Mouse (Mus musculus): ENCODE data around the gene Rplp2.

The Rplp2 gene

GRCm38 (mm10) chr7:141468164-141468521, 21.0 kb downstream of the Rplp2 start:
- DNase-seq (ENCODE audit: low spot score): peak; percentile 48

- no peak for DNase-seq (ENCODE audit: low spot score)
Measured at GRCm38 (mm10) chr7:141468522-141469211, 21.5 kb downstream of the Rplp2 start.

GRCm38 (mm10) chr7:141469352-141469751, 22.2 kb downstream of the Rplp2 start:
- DNase-seq (ENCODE audit: low spot score): no peak

GRCm38 (mm10) chr7:141469901-141470636, 22.9 kb downstream of the Rplp2 start:
- DNase-seq (ENCODE audit: low spot score): no peak

- DNase-seq (ENCODE audit: low spot score): no peak
Measured at GRCm38 (mm10) chr7:141470637-141470944, 23.4 kb downstream of the Rplp2 start.

GRCm38 (mm10) chr7:141471236-141471635, 24.1 kb downstream of the Rplp2 start:
- no peak for DNase-seq (ENCODE audit: low spot score)

- DNase-seq (ENCODE audit: low spot score): no peak
Measured at GRCm38 (mm10) chr7:141472226-141472625, 25.1 kb downstream of the Rplp2 start.

- no peak for DNase-seq (ENCODE audit: low spot score)
Measured at GRCm38 (mm10) chr7:141472763-141473162, 25.6 kb downstream of the Rplp2 start.

GRCm38 (mm10) chr7:141474160-141474559, 27.0 kb downstream of the Rplp2 start:
- DNase-seq (ENCODE audit: low spot score): no peak

- DNase-seq (ENCODE audit: low spot score): peak; percentile 89
Measured at GRCm38 (mm10) chr7:141475011-141475804, 28.0 kb downstream of the Rplp2 start, which contains the start of the genes Polr2l and Tspan4. Gene Polr2l, minus strand, starts transcription at chr7:141475132. Gene Tspan4, plus strand, starts transcription at chr7:141475240.

GRCm38 (mm10) chr7:141475805-141476158, 28.6 kb downstream of the Rplp2 start:
- DNase-seq (ENCODE audit: low spot score): no peak

GRCm38 (mm10) chr7:141476226-141476980, 29.2 kb downstream of the Rplp2 start:
- no peak for DNase-seq (ENCODE audit: low spot score)

- no peak for DNase-seq (ENCODE audit: low spot score)
Measured at GRCm38 (mm10) chr7:141476981-141477370, 29.8 kb downstream of the Rplp2 start.

- no peak for DNase-seq (ENCODE audit: low spot score)
Measured at GRCm38 (mm10) chr7:141477578-141478269, 30.6 kb downstream of the Rplp2 start.

GRCm38 (mm10) chr7:141478270-141478748, 31.1 kb downstream of the Rplp2 start:
- DNase-seq (ENCODE audit: low spot score): no peak

GRCm38 (mm10) chr7:141480842-141481497, 33.8 kb downstream of the Rplp2 start:
- DNase-seq (ENCODE audit: low spot score): no peak

- DNase-seq (ENCODE audit: low spot score): no peak
Measured at GRCm38 (mm10) chr7:141481498-141482401, 34.6 kb downstream of the Rplp2 start.

GRCm38 (mm10) chr7:141482531-141483024, 35.4 kb downstream of the Rplp2 start:
- DNase-seq (ENCODE audit: low spot score): no peak

GRCm38 (mm10) chr7:141483114-141483653, 36.0 kb downstream of the Rplp2 start:
- DNase-seq (ENCODE audit: low spot score): no peak

All from testis, postnatal 14 days (tissue).